Mouse (Mus musculus) spleen, adult 2 months (tissue): ENCODE measurements at regions not wholly inside any gene's neighbourhood (a gene's known extent, or its start where the extent isn't known, plus 50 kb on each side); places are given as distances from the start of the nearest gene placed in this dataset.

Source experiments
- CTCF ChIP-seq: fragments of 200-500 bp; IDR thresholded peaks from 2 replicates; pipeline ENCODE4 v1.5.1; 2011; ENCODE audit warnings: mild to moderate bottlenecking, inconsistent platforms; ENCODE audit not compliant: insufficient read depth, insufficient read length, insufficient replicate concordance; ENCODE audit errors: extremely low read depth
- POLR2A ChIP-seq: fragments of 200-500 bp; IDR thresholded peaks from 2 replicates; pipeline ENCODE4 v1.6.1; 2011; ENCODE audit warnings: low read depth, low read length, inconsistent platforms

DNA sequence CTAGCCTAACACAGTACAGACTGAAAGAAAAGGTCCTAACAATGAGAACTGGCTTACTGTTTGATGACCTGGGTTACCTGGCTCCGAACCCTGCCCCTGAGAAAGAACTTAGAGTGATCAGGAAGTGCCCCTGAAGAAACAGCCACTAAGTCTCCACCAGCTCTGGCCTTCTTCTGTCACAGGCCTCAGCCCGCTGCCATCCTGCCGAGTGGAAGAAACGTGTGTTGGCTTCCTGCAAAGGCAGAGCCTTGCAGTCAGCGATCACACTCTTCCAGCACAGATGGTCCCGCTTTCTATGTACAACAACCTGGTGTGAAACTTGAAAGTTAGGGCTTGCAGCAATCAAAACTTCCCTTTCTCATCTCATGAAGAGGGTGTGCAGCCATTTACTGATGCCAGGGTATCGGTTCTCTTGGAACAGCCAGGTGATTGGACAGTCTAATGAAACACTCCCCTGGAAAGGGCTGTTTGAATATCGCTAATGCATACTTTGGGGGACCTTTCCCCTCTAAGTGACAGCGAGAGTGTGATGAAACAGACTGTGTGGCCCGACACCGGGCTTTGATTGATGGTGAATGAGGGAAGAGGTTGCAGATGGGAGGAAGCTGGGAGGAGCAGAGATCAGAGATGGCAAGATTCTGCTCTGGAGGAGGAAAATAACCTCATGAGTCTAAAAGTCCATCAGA, 89.4 kb upstream of the Elac2 start:
- TF ChIP-seq POLR2A (no peak), CTCF (no peak)
